Mouse (Mus musculus) kidney, adult 18-20 months (tissue): Measurements from ENCODE around the gene Rab22a.
"Not testable (repeated sequence)": the region's sequence is repeated elsewhere in the genome, so short reads cannot be mapped to it uniquely, and the experiment has no call there.

Experiments
- DNase-seq: peaks from one replicate; pipeline ENCODE4 v3.0.0; 2021

Gene Rab22a

DNA sequence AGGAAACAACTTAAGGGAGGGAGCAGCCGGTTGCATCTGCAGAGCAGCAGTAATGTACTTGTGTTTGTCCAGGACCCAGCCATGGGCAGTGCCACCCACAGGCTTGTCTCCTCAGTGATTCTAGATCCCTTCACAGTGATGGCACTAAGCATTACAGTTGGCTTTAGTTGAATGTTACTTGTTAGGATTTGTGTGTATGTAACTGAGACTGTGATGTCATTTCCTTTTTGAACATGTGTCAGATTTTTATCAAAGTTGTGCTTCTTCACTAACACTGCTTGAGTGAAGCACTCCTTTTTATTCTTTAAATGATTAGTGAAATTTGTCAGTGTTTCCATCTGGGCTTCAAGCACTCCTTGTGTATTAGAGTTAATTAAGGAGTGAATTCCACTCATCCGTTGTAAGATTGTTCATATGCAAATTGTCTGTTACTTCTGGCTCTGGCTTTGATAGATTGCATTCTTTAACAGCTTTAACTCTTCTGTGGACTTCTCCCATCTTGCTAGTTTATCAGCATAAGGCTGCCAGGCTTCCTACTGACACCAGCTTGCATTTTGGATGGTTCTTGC lies 12.9 kb downstream of the Rab22a start:
- no peak for DNase-seq

DNA sequence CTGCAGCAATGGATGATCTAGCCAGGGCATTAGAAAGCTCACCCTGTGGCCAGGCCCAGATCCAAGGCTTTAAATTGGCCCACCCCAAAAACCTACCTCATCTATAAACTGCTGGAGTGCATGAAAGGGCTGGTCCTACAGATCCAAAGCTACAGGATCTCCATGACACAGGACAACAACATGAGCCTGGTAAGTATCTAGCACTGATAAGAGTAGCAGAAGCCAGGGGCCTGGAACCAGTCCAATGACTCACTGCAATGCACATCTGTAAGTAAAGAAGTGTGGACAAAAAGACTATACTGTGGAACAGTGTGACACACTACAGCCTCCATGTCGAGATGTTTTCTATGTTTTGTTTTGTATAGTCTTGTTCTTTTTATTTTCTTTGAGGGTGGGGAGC lies 13.9 kb downstream of the Rab22a start:
- DNase-seq, result no peak

DNA sequence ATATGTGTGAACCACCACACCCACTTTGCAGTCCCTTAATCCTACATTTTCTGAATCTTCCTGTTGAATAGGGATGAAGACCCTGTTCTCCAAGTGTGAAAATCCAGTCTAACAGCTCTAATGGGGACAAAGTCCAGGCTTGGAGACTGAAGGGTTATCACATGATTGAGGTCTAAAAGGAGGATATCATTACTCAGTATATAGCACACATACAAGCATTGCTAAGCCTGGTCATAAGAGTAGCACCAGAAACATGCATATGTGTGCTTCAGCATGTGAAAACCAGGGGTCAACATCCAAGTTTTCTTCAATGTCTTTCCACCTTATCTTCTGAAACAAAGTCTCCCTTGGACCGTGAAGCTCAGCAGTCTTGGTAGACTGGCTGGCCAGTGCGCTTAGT lies 19.0 kb downstream of the Rab22a start:
- DNase-seq, result no peak

DNA sequence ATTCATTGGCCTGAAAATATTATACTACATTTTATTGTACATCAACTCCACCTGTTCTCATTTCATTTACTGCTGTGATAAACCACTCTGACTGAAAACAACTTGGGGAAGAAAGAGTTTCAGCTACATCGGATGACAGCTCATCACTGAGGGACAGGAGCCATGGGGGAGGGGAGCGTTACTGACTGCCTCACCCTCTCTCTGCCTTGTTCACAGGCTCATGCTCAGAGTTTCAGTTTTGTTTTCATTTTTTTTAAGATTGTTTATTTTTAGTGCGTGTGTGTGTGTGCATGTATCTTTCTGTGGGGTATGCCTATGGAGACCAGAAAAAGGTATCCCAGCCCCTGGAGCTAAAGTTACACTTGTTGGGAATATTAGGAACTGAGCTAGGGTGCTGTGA lies 19.7 kb downstream of the Rab22a start:
- DNase-seq, result no peak

DNA sequence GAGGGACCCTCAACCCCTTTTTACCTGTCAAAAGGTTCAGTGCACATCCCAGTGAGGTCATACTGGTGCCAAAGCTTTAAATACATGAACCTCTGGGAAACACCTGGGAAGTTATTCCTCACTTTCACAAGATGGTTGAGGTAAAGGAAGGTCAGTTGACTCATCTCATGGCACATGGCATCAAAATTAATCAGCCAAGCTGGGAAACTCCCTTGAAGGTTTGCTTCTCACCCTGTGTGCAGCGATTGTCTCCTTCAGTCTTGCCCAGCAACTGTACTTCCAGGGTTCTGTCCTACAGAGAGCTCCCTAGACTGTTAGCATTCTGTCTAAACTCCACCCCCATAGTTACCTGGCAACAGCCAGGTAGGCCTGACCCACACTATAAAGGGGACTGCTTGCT lies 20.6 kb downstream of the Rab22a start:
- DNase-seq, result no peak

DNA sequence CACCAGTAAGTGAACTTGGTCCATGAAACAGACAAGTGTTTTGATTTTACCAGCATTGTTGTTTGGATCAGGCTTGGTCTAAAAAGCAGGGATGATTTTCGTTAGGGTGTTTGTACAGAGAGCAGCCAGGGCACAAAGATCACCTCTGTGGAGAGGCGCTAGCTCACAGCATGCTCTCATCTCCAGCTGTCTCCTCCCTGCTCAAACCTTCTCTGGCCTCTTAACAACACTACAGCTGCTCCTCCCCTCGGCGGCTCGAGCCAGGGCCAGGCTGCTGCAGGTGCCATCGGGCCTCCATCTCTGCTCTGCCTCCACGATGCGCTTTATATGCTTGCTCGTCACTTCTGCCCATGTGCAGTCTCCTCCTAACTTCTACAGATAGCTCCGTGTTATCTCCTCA lies 23.2 kb downstream of the Rab22a start:
- no peak for DNase-seq

DNA sequence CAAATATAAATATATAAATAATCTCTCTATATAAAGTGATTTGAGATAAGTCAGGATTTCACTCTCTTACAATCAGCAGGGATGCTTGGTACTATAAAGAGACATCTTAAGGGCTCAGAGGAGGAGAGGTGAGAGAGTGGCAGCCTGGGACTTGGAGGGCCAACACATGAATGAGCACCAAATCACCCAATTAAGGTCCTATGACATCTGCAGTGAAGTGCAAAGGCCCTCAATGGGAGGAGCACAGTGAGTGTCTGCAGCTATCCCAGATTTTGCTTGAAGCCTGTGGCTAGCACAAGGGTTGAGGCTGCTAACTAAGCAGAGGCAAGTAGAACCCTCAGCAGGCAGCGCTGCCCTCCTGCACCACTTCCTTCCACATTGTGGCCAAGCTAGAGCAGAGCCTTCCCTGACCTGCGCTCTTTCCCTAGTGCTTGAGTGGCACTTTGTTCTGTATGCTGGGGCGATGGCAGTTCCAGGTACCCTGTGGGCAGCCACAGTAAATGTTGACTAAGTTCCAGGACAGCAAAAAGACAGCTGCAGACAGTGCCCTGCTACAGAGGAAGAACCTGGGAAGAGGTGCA lies 26.3 kb downstream of the Rab22a start:
- no peak for DNase-seq

DNA sequence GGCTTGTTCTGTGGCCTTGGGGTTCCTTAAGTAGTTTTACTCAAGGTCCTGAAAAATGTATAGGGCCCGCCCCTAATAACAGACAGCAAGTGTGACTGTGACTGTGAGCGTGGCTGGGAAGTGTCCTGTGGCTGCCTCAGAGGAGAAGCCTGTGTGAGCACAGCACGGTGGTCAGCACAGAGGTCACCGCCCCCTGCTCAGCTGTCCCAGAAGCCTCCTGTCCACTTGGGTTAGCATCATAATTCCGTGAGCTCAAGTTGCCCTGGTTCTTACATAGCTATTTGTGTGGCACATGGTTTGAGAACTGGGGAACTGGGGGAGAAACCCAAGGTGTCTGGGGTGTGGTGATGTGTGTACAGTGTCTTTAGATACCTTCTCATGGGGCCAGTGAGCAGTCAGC lies 27.8 kb downstream of the Rab22a start:
- no peak for DNase-seq

DNA sequence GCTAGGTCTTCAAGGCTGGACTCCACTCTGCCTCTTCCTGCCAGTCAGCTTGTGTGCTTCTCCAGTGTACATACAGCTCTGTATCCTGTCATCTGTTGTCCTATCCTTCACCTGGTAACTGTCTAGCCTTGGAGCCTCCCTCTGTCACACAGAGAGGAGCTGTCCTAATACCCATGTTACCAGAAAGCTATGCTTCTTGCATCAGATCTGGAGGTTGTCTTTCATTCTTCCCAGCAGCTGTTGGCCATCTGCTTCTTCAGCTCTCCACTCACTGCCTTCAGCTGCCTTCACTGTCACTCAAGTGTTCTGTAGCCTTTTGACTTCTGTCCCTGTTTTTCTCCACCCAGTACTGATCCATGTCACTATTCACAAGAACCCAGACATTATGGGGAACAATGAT lies 30.3 kb downstream of the Rab22a start:
- no peak for DNase-seq

DNA sequence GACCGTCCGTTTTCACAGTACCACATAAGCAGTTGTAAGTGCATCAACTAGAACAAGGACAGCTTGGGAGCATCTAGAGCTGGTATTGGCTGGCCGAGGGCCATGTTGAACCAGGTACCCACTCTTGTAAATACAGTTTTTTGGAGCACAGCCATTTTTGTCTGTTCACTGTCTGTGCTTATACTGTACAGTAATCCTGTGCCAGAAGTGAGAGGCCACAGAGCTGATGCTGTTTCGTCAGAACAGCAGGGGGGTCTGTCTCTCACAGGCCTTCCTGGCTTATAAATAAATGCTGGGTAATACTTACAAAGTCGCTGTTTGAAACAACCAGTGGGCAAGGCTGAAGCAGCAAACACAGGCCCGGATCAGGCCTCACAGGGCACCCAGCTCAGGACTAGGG lies 32.2 kb downstream of the Rab22a start:
- no peak for DNase-seq

DNA sequence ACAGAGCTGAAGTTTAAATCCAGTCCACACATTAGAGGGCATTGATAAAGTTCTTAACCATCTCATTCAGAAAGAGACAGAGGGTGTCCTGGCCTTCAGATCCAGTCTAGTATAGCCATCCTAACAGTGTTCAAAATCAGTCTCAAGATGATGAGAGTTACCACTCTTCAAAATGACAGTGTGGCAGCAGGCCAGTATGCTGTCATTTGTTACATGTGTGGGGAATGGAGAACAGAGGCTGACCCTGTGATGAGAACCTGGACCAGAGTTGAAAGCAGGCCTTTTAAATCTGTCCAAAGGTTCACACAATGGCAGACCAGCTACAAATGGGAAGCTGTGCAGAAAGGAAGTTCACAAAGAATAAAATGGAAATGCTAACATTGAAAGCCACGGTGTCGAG lies 33.1 kb downstream of the Rab22a start:
- DNase-seq, result no peak

DNA sequence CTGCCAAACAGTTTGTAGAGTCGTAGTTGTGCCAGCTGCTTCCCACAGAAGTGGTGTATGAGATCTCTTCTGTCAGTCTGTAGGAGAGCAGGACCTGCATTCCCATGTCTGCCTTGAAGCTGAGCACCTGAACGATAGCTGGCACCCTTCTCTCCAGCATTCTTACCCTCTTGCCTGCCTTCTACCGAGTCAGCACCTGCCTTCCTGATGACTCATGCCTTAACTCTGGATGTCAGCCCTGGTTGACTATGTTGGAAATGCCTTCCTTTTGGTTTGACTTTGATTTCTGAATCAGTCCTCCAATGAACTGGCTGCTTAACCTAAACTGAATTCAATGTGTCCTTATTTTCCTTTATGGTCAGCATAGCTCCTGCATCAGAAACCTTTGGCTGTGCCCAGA lies 39.3 kb downstream of the Rab22a start:
- no peak for DNase-seq

DNA sequence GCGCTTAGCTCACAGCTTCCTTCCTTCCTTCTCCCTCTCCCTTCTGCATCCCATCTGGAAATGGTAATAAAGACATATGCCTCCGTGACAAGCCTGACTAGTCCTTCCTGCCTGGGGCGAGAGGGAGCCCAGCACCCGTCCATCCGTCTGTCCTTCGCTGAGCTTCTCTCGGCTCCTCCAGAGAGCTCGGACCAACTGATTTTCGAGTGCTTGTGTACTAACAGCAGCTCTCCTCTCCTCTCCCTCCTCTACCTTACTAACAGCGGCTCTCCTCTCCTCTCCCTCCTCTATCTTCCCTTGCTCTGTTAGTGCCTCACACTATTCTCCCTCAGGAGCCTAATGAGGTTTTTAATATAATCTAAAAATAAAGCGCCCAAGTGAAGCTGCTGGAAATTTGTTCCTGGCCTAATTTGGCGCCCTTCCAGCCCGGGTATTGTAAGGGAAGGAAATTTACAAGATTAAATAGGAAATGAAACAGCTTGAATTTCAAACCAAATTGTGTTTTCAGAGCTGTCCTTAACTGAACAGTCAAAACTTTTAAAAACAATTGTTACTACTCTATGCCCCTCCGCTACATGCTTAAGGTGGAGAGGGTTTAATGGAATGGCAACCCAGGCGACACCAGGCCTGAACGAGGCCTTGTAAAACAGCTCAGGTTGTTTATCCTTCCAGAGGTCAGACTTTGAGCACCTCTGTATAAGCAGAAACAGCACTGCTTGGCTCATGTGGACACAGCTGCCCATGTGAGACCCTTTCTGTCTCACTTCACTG lies 42.7 kb downstream of the Rab22a start:
- DNase-seq, result peak; percentile 28

DNA sequence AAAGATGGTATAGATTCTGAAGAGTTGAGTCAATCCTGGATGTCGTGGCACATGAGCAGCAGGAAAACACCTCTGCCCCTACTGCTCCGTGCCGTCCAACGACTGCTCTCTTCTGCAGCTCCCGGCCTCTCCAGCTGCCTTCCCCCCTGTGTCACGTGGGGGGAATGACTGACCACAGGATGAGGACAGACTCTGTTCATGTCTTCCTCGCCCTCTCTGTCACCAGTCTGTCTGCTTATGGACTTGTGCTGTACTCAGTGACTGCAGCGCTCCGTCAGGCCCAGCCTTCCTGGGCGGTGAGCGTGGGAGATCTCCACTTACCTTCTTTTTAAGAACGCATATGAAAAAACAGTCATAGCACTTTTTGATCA lies 43.3 kb downstream of the Rab22a start:
- no peak for DNase-seq

DNA sequence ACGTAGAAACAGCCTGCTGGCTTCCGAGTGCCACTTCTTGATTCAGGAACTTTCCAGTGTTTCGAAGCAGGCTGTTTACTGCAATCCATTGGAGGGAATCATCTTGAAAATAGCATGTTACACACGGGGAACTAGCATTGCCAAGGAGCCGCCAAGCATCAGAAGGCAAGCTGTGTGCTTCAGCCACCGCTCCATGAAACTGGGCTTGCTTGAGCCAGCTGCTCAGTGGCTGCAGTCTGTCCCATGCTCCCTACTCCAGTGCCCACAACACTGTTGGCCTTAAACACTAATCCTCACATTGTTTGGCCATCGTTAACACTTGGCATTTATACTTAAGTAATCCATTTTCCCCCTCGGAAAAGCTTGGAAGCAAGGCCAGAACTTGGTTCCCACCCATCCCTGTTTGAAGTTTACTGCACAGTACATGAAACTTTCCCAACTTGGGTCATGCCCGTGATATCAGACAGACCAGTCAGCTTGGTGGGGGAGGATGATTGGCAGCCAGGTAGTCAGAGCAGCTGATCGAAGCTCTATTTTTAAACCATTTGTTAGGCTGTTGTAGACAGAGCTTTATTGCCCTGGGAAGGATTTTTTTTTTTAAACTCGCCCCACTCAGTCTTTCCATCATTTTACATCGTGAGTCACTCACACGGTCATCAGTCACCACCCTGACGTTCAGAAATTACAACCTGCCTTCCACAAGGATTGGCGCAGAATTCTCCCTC lies 46.4 kb downstream of the Rab22a start:
- no peak for DNase-seq

DNA sequence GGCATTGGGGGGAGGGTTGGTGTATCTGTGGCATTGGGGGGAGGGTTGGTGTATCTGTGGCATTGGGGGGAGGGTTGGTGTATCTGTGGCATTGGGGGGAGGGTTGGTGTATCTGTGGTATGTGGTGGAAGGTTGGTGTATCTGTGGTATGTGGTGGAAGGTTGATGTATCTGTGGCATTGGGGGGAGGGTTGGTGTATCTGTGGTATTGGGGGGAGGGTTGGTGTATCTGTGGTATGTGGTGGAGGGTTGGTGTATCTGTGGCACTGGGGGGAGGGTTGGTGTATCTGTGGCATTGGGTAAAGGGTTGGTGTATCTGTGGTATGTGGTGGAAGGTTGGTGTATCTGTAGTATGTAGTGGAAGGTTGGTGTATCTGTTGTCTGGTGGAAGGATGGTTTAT lies 48.1 kb downstream of the Rab22a start:
- DNase-seq, result not testable (repeated sequence)

DNA sequence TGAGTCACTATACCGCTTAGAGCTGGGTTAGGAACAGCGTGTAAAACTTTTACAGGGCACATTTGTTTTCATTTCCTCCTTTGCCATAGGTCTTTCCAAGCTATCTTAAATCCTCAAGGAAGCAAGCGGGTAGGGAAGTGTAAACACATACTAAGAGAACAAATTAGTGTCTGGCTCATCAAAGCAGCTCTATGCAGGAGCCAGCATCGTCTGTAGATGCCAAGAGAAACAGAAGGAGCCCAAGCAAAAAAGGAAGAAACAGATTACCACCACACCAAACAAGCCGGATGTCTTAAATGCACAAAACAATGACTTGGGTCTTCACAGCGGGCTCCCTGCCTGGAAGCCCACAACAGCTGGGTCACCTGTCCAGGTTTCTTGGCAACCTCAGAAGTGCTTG lies 50.6 kb downstream of the Rab22a start:
- no peak for DNase-seq

DNA sequence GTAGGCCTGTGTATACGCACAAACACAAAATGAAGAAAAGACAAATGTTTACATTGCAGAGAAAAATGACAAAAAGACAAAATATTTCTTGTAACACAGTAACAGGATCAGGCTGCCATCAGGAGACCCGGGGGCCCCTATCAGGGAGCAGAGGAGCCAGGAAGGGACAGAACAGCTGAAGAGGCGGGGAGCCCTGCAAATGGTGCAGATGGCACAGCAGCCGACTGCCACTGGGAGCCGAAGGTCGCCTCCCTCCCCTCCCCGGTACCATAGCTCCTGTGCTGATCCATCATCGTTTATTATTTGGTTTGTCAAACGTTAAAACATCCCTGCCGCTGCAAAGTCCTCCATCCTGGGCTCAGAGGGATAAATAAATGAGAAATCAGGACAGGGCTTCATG lies 53.1 kb downstream of the Rab22a start:
- no peak for DNase-seq

DNA sequence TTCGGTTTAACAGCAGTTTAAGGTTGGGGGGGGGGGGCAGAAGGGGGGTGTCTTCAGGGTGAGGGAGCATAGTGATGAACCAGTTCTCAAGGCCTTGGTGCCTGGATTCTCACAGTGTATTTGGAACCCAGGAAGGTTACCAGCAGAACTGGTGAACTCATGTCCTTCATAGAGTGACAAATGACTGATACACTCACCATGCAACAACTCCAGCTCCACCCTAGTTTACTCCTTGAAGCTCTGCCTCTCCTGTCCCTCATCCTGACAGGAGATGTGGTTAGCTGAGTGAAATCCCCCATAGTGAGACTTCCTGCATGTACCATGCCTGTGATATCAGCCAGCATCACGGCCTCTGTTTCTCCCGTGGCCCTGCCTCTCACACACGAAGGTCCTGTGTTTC lies 53.7 kb downstream of the Rab22a start:
- DNase-seq, result no peak

DNA sequence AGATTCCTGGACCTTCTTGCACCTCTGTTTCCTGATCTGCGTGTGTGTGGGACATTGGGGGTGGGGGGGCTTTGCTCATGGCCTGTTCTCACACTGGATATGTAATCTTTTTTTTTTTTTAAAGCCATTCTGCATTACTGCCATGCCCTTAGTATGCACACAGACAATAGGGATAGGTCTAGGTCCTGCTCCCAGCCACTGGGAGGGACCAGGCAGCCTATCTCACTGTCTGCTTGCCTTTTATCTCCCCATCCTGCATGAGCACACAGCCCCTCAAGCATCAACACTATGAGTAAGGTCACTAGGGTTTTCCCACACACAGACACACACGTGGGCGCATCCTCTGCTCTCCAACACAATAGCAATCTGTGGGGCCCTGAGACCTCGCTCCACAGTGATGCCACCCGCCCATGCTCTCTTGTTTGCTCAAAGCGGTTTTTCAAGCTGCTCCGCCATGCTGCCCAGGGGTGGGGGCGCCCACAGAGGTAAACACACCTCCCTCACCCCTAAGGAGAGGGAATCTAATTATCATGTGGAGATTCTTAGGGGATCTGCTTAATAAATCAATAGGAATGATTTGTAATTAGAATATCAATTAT lies 55.2 kb downstream of the Rab22a start:
- no peak for DNase-seq

DNA sequence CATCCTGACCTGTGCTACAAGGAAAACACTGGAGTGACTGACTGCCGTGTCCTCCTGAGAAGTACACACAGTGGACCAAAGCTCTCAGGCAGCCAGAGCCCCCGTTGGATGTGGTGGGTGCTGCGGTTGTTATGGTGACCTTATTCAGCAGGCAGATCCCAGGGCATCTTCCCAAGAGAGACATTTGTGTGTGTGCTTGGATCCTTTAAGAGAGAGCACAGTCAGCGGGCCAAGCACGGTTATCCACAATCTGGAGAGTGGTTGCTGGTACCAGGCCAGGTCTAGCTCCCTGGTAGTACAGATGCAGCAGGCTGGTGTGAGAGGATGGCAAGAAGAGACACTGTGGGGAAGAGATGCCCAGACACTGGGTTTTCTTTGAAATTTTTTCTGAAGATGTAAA lies 57.4 kb downstream of the Rab22a start:
- no peak for DNase-seq

DNA sequence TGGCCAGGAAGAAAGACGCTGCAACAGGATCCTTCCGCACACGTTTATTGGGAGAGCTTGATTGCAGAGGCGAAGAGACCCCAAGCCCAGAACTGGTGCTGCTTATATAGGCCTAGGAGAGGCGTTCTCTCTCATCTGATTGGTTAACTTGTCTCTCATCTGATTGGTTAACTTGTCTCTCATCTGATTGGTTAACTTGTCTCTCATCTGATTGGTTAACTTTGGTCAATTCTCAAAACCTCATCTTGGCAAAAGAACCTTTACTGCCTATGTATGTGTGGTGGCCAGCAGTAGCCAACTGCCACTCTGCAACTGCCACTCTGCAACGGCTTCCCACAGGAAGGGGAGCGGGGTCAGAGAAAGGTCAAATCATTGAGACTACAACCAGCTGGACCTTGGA lies 59.6 kb downstream of the Rab22a start, which contains the start of gene 1700010B08Rik:
1700010B08Rik (plus strand) TSS at position 301 of the 400 bp plus-strand sequence.
- DNase-seq, result not testable (repeated sequence)

DNA sequence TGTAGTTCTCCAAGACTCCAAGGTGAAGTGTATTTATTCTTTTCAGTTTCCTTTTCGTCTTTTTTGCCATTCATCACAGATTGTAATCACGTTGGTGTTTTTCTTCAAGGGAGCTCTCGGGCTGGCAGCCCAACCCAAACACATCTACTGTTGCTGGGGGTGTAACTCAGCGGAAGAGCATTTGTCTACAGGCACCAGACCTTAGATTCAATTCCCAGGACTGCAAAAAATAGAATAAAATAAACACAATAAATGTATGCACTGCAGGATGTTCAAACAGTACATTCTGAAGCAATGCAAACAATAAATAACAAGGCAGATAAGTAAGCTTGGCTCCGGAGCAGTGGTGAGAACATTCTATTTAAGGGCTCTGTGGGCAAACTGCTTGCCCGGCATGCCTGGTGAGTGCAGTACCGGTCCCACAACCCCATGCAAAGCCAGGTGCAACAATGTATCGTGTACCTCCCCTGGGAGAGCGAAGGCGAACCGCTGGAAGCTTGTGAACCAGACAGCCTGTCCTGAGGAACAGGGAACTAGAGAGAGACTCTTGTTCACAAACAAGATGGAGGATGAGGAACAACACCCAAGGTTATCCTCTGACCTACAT lies 62.8 kb downstream of the Rab22a start:
- DNase-seq, result no peak
